16 mouse cellular contexts compared by ENCODE assay signal in genomic region chr2:68091559-68091958, GRCm38 (mm10).
"Had no signal": no experiment of that assay in that cellular context is flagged by ENCODE, and none has a peak within 500 bp of the region (broad histone marks: within the 10 kb centered on the region; RNA-seq: fewer than 3 reads in every experiment).

No protein-coding gene starts in this region.

- H3K27me3 ChIP-seq: kidney, embryonic 15.5 days; liver, embryonic 13.5 days; midbrain, embryonic 12.5 days; midbrain, embryonic 15.5 days had no signal

- H3K27ac ChIP-seq: kidney, embryonic 15.5 days; left cerebral cortex, adult 2 months; liver, embryonic 13.5 days; midbrain, embryonic 12.5 days; midbrain, embryonic 15.5 days; stomach, postnatal 0 days had no signal

- H3K4me2 ChIP-seq: kidney, embryonic 15.5 days; liver, embryonic 13.5 days; midbrain, embryonic 12.5 days; midbrain, embryonic 15.5 days had no signal

- ATAC-seq: midbrain, embryonic 15.5 days had no signal

- H3K9me3 ChIP-seq: kidney, embryonic 15.5 days; liver, embryonic 13.5 days; midbrain, embryonic 12.5 days; midbrain, embryonic 15.5 days had no signal

- H3K4me1 ChIP-seq: liver, embryonic 13.5 days; midbrain, embryonic 12.5 days; midbrain, embryonic 15.5 days had no signal

- H3K4me3 ChIP-seq: kidney, embryonic 15.5 days; left cerebral cortex, adult 2 months; liver, embryonic 13.5 days; midbrain, embryonic 12.5 days; midbrain, embryonic 15.5 days; myocyte had no signal

- DNase-seq: kidney, adult 8-10 months; kidney, postnatal 10 days; kidney, postnatal 36 days; layer of hippocampus, postnatal 36 days; liver, embryonic 13.5 days; lung, adult 2 months; lung, postnatal 14 days; lung, postnatal 4 days; thymus, adult 2 months; thymus, postnatal 25 days had no signal

- H3K36me3 ChIP-seq: kidney, embryonic 15.5 days; liver, embryonic 13.5 days; midbrain, embryonic 12.5 days; midbrain, embryonic 15.5 days had no signal

- H3K9ac ChIP-seq: kidney, embryonic 15.5 days; liver, embryonic 13.5 days; midbrain, embryonic 12.5 days; midbrain, embryonic 15.5 days had no signal
